ENCODE assay signal across 18 mouse cellular contexts in the genomic region with DNA sequence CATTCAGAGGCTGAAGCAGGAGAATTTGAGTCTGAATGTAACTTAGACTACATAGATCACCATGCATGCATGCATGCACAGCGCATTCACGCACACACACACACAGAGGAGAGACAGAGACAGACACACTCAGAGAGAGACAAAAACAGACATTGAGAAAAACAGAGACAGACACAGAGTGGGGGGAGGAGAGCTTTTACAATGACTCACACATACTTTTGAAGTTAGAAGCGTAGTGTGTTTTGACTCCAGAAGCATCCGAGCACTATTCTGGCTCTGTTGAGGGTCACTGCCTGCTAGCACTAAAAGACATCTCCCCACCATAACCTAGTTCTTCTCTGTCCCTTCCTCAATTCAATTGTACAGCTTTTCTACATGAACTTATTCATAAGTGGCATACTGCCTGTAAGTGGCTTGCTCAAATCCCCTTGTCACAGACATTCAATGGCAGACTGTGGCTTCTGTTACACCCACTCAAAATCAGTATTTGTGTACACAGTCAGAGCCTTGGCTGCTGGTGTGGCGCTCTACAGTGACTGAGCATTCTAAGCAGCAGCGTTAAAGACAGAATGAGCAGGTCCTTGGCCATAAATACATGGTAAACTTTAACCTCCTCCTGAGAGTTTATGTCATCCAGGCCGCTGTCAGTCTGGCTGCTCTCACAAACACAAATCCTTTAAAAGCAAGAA. TPM values are rescaled to one million over a fixed set of nuclear protein-coding genes. Genes with fewer than 3 reads are reported as not detected.
DNase-seq lines count a peak whose midpoint lies in the region; ATAC-seq and TF ChIP-seq lines count a peak whose summit lies in the region.
"Had no signal": no experiment of that assay in that cellular context is flagged by ENCODE, and none has a peak within 500 bp of the region (broad histone marks: within the 10 kb centered on the region; RNA-seq: fewer than 3 reads in every experiment).

No protein-coding gene starts in this region.

- no peak for TF ChIP-seq CTCF in lung, postnatal 0 days (IDR thresholded peaks at IDR 0.05)
- TF ChIP-seq CTCF in hindbrain, postnatal 0 days (IDR thresholded peaks at IDR 0.05; ENCODE audit: low read depth), result no peak

- no peak overlapping the region for H3K9ac ChIP-seq in lung, postnatal 0 days (replicated peaks; ENCODE audit: low read depth)
- no peak overlapping the region for H3K9ac ChIP-seq in hindbrain, postnatal 0 days (replicated peaks; ENCODE audit: low read length)
- H3K9ac ChIP-seq: liver, embryonic 12.5 days; midbrain, embryonic 13.5 days had no signal

- WGBS in lung, postnatal 0 days, result 55% methylated on average over 7 of the region's 7 CpGs
- WGBS in midbrain, embryonic 10.5 days, result 86% methylated on average over 7 of the region's 7 CpGs
- 76% methylated on average over 7 of the region's 7 CpGs for WGBS in hindbrain, postnatal 0 days

- no peak overlapping the region for H3K4me2 ChIP-seq in lung, postnatal 0 days (replicated peaks; ENCODE audit: low read depth, low read length)
- no peak overlapping the region for H3K4me2 ChIP-seq in hindbrain, postnatal 0 days (ENCODE audit: low read depth, low read length)
- H3K4me2 ChIP-seq: liver, embryonic 12.5 days; midbrain, embryonic 13.5 days had no signal

- no peak overlapping the region for H3K27ac ChIP-seq in lung, postnatal 0 days (ENCODE audit: low read length)
- H3K27ac ChIP-seq in midbrain, embryonic 10.5 days (replicated peaks), result no peak overlapping the region
- no peak overlapping the region for H3K27ac ChIP-seq in hindbrain, postnatal 0 days
- H3K27ac ChIP-seq: gastrocnemius, adult 2 months; limb, embryonic 10.5 days; liver, embryonic 12.5 days; macrophage; midbrain, embryonic 13.5 days had no signal

- H3K9me3 ChIP-seq in lung, postnatal 0 days (ENCODE audit: low read length), result no peaks in the 10 kb centered on the region
- no peaks in the 10 kb centered on the region for H3K9me3 ChIP-seq in midbrain, embryonic 10.5 days (replicated peaks)
- H3K9me3 ChIP-seq in hindbrain, postnatal 0 days (ENCODE audit: low read length), result no peaks in the 10 kb centered on the region
- H3K9me3 ChIP-seq: limb, embryonic 10.5 days; liver, embryonic 12.5 days; midbrain, embryonic 13.5 days had no signal

- no peaks in the 10 kb centered on the region for H3K27me3 ChIP-seq in lung, postnatal 0 days (replicated peaks; ENCODE audit: insufficient read depth, low read length)
- H3K27me3 ChIP-seq in midbrain, embryonic 10.5 days (ENCODE audit: low read depth, poor library complexity, severe bottlenecking), result no peaks in the 10 kb centered on the region
- H3K27me3 ChIP-seq in hindbrain, postnatal 0 days (ENCODE audit: insufficient read depth, low read length), result no peaks in the 10 kb centered on the region
- H3K27me3 ChIP-seq: liver, embryonic 12.5 days; midbrain, embryonic 13.5 days had no signal

- no peaks in the 10 kb centered on the region for H3K36me3 ChIP-seq in lung, postnatal 0 days (ENCODE audit: insufficient read depth, low read length)
- no peaks in the 10 kb centered on the region for H3K36me3 ChIP-seq in midbrain, embryonic 10.5 days
- no peaks in the 10 kb centered on the region for H3K36me3 ChIP-seq in hindbrain, postnatal 0 days (ENCODE audit: insufficient read depth, low read length)
- H3K36me3 ChIP-seq: limb, embryonic 10.5 days; liver, embryonic 12.5 days; midbrain, embryonic 13.5 days had no signal

- no peaks in the 10 kb centered on the region for H3K4me1 ChIP-seq in lung, postnatal 0 days (ENCODE audit: insufficient read depth, low read depth, low read length)
- H3K4me1 ChIP-seq in midbrain, embryonic 10.5 days, result no peaks in the 10 kb centered on the region
- H3K4me1 ChIP-seq in hindbrain, postnatal 0 days (ENCODE audit: insufficient read depth, low read length), result no peaks in the 10 kb centered on the region
- H3K4me1 ChIP-seq: limb, embryonic 10.5 days; midbrain, embryonic 13.5 days had no signal

- ATAC-seq in lung, postnatal 0 days, result peak; percentile 47; the same call in 1 of the 2 replicates
- no peak for ATAC-seq in hindbrain, postnatal 0 days
- ATAC-seq: forebrain, embryonic 14.5 days; hindbrain, embryonic 16.5 days; liver, embryonic 12.5 days; midbrain, embryonic 13.5 days had no signal

- DNase-seq in layer of hippocampus, adult 11-12 months (ENCODE audit: low spot score), result peak; percentile 6
- no peak for DNase-seq in layer of hippocampus, adult 9-10 months (ENCODE audit: low spot score)
- DNase-seq in CD4-positive, CD25-positive, alpha-beta regulatory T cell, adult 2 months (ENCODE audit: low read depth, low spot score), result peak; percentile 26
- DNase-seq in adipocyte (ENCODE audit: low spot score), result peak; percentile 34
- peak; percentile 7 for DNase-seq in lung, postnatal 0 days (ENCODE audit: low spot score)
- no peak for DNase-seq in midbrain, embryonic 10.5 days (ENCODE audit: low spot score)
- no peak for DNase-seq in hindbrain, postnatal 0 days (ENCODE audit: low spot score)
- DNase-seq: adrenal gland, postnatal 14 days; cerebellum, postnatal 10 days; embryo, embryonic 11 days; gastrocnemius, adult 2 months; heart, postnatal 10 days had no signal

- no peak overlapping the region for H3K4me3 ChIP-seq in lung, postnatal 0 days (ENCODE audit: low read depth, low read length)
- H3K4me3 ChIP-seq in midbrain, embryonic 10.5 days, result no peak overlapping the region
- H3K4me3 ChIP-seq in hindbrain, postnatal 0 days (ENCODE audit: low read length), result no peak overlapping the region
- H3K4me3 ChIP-seq: gastrocnemius, adult 2 months; limb, embryonic 10.5 days; liver, embryonic 12.5 days; midbrain, embryonic 13.5 days had no signal

- TF ChIP-seq EP300 in lung, postnatal 0 days (IDR thresholded peaks at IDR 0.05), result no peak

RNA-seq across cellular contexts. Expression of a gene that starts 28.4 kb away (rescaled TPM):
- polyA plus RNA-seq in lung, postnatal 0 days (2015; fragmentation: Nextera tagmentation; extraction: Ambion mirVana), result 17.0 and 21.1 TPM in 2 replicates
- polyA plus RNA-seq in midbrain, embryonic 10.5 days (2016; fragmentation: Nextera tagmentation; extraction: Ambion mirVana), result 22.0 and 24.8 TPM in 2 replicates
- 80.1 and 81.3 TPM in 2 replicates for total RNA-seq in hindbrain, postnatal 0 days (2014; rRNA removed)
- 63.6 and 70.0 TPM in 2 replicates for polyA plus RNA-seq in hindbrain, postnatal 0 days (2015; fragmentation: Nextera tagmentation; extraction: Ambion mirVana)

Comparison
In these comparisons a context has a peak if more than half of its experiments do, and no peak if none do; other contexts are left out.
1. DNase-seq: peak in layer of hippocampus, adult 11-12 months (single experiment), CD4-positive, CD25-positive, alpha-beta regulatory T cell, adult 2 months (single experiment), adipocyte (single experiment) and lung, postnatal 0 days (single experiment); none in layer of hippocampus, adult 9-10 months (single experiment), midbrain, embryonic 10.5 days (single experiment) and hindbrain, postnatal 0 days (single experiment).